Mouse (Mus musculus): ENCODE results near the gene Tbx15. TPM values are rescaled to one million over a fixed set of nuclear protein-coding genes. Genes with fewer than 3 reads are reported as not detected.
"Not testable (repeated sequence)": the region's sequence is repeated elsewhere in the genome, so short reads cannot be mapped to it uniquely, and the experiment has no call there.

Gene Tbx15
- polyA plus RNA-seq, 1 experiment: 0.40 TPM

- Histone ChIP-seq H3K4me1 (ENCODE audit: control insufficient read depth, insufficient read depth, low read length) (no peaks in the 10 kb centered on the region), H3K27ac (ENCODE audit: insufficient read depth, low read depth, low read length) (no peak overlapping the region), H3K4me3 (ENCODE audit: insufficient read depth, low read length) (no peak overlapping the region)
- TF ChIP-seq POLR2A (IDR thresholded peaks at IDR 0.05; ENCODE audit: borderline replicate concordance, low read depth, low read length) (no peak), CTCF (IDR thresholded peaks at IDR 0.05; ENCODE audit: low read depth, low read length) (no peak)
Observed at GRCm38 (mm10) chr3:99292531-99292931, 52.4 kb downstream of the Tbx15 start.

- H3K4me1 ChIP-seq (ENCODE audit: control insufficient read depth, insufficient read depth, low read length); H3K4me3 ChIP-seq (ENCODE audit: insufficient read depth, low read length); H3K27ac ChIP-seq (ENCODE audit: insufficient read depth, low read depth, low read length): not testable (repeated sequence)
Observed at GRCm38 (mm10) chr3:99294209-99294608, 54.0 kb downstream of the Tbx15 start.

- no peak for TF ChIP-seq POLR2A (IDR thresholded peaks at IDR 0.05; ENCODE audit: borderline replicate concordance, low read depth, low read length)
- no peak for TF ChIP-seq CTCF (IDR thresholded peaks at IDR 0.05; ENCODE audit: low read depth, low read length)
- H3K4me3 ChIP-seq (ENCODE audit: insufficient read depth, low read length): no peak overlapping the region
- no peak overlapping the region for H3K27ac ChIP-seq (ENCODE audit: insufficient read depth, low read depth, low read length)
- H3K4me1 ChIP-seq (ENCODE audit: control insufficient read depth, insufficient read depth, low read length): no peaks in the 10 kb centered on the region
Observed at GRCm38 (mm10) chr3:99295301-99295700, 55.1 kb downstream of the Tbx15 start.

- TF ChIP-seq POLR2A (IDR thresholded peaks at IDR 0.05; ENCODE audit: borderline replicate concordance, low read depth, low read length) (no peak), CTCF (IDR thresholded peaks at IDR 0.05; ENCODE audit: low read depth, low read length) (no peak)
- no peak overlapping the region for H3K27ac ChIP-seq (ENCODE audit: insufficient read depth, low read depth, low read length)
Observed at GRCm38 (mm10) chr3:99296186-99296585, 56.0 kb downstream of the Tbx15 start.

GRCm38 (mm10) chr3:99300846-99301245, 60.7 kb downstream of the Tbx15 start:
- TF ChIP-seq POLR2A (IDR thresholded peaks at IDR 0.05; ENCODE audit: borderline replicate concordance, low read depth, low read length): no peak
- no peak for TF ChIP-seq CTCF (IDR thresholded peaks at IDR 0.05; ENCODE audit: low read depth, low read length)
- Histone ChIP-seq H3K27ac (ENCODE audit: insufficient read depth, low read depth, low read length) (no peak overlapping the region), H3K4me3 (ENCODE audit: insufficient read depth, low read length) (no peak overlapping the region), H3K4me1 (ENCODE audit: control insufficient read depth, insufficient read depth, low read length) (no peaks in the 10 kb centered on the region)

More at GRCm38 (mm10) chr3:99296186-99296585, 56.0 kb downstream of the Tbx15 start:
- Histone ChIP-seq H3K4me1 (ENCODE audit: control insufficient read depth, insufficient read depth, low read length) (no peaks in the 10 kb centered on the region), H3K4me3 (ENCODE audit: insufficient read depth, low read length) (no peak overlapping the region)

GRCm38 (mm10) chr3:99310877-99311276, 70.7 kb downstream of the Tbx15 start:
- Histone ChIP-seq H3K4me3 (ENCODE audit: insufficient read depth, low read length) (no peak overlapping the region), H3K27ac (ENCODE audit: insufficient read depth, low read depth, low read length) (no peak overlapping the region), H3K4me1 (ENCODE audit: control insufficient read depth, insufficient read depth, low read length) (no peaks in the 10 kb centered on the region)
- TF ChIP-seq CTCF (IDR thresholded peaks at IDR 0.05; ENCODE audit: low read depth, low read length) (no peak), POLR2A (IDR thresholded peaks at IDR 0.05; ENCODE audit: borderline replicate concordance, low read depth, low read length) (no peak)

- H3K27ac ChIP-seq (ENCODE audit: insufficient read depth, low read depth, low read length): no peak overlapping the region
- TF ChIP-seq CTCF (IDR thresholded peaks at IDR 0.05; ENCODE audit: low read depth, low read length): no peak
- TF ChIP-seq POLR2A (IDR thresholded peaks at IDR 0.05; ENCODE audit: borderline replicate concordance, low read depth, low read length): no peak
- H3K4me3 ChIP-seq (ENCODE audit: insufficient read depth, low read length): no peak overlapping the region
- no peaks in the 10 kb centered on the region for H3K4me1 ChIP-seq (ENCODE audit: control insufficient read depth, insufficient read depth, low read length)
Observed at GRCm38 (mm10) chr3:99311943-99312635, 71.9 kb downstream of the Tbx15 start.

- no peak overlapping the region for H3K4me3 ChIP-seq (ENCODE audit: insufficient read depth, low read length)
- H3K27ac ChIP-seq (ENCODE audit: insufficient read depth, low read depth, low read length): no peak overlapping the region
- no peaks in the 10 kb centered on the region for H3K4me1 ChIP-seq (ENCODE audit: control insufficient read depth, insufficient read depth, low read length)
- TF ChIP-seq POLR2A (IDR thresholded peaks at IDR 0.05; ENCODE audit: borderline replicate concordance, low read depth, low read length): no peak
- no peak for TF ChIP-seq CTCF (IDR thresholded peaks at IDR 0.05; ENCODE audit: low read depth, low read length)
Observed at GRCm38 (mm10) chr3:99322345-99322744, 82.2 kb downstream of the Tbx15 start.

GRCm38 (mm10) chr3:99329316-99329715, 89.1 kb downstream of the Tbx15 start:
- Histone ChIP-seq H3K4me1 (ENCODE audit: control insufficient read depth, insufficient read depth, low read length) (no peaks in the 10 kb centered on the region), H3K4me3 (ENCODE audit: insufficient read depth, low read length) (no peak overlapping the region), H3K27ac (ENCODE audit: insufficient read depth, low read depth, low read length) (no peak overlapping the region)
- no peak for TF ChIP-seq CTCF (IDR thresholded peaks at IDR 0.05; ENCODE audit: low read depth, low read length)
- TF ChIP-seq POLR2A (IDR thresholded peaks at IDR 0.05; ENCODE audit: borderline replicate concordance, low read depth, low read length): no peak

- Histone ChIP-seq H3K4me3 (ENCODE audit: insufficient read depth, low read length) (no peak overlapping the region), H3K27ac (ENCODE audit: insufficient read depth, low read depth, low read length) (no peak overlapping the region), H3K4me1 (ENCODE audit: control insufficient read depth, insufficient read depth, low read length) (no peaks in the 10 kb centered on the region)
- no peak for TF ChIP-seq CTCF (IDR thresholded peaks at IDR 0.05; ENCODE audit: low read depth, low read length)
- no peak for TF ChIP-seq POLR2A (IDR thresholded peaks at IDR 0.05; ENCODE audit: borderline replicate concordance, low read depth, low read length)
Observed at GRCm38 (mm10) chr3:99331086-99331485, 90.9 kb downstream of the Tbx15 start.
